Mouse (Mus musculus) erythroblast, embryonic 14.5 days (primary cell): ENCODE measurements around the gene Tnfsf4. TPM values are rescaled to one million over a fixed set of nuclear protein-coding genes. Genes with fewer than 3 reads are reported as not detected.

ENCODE experiments used
- H3K27me3 ChIP-seq: 2 replicates; pipeline ENCODE4 v1.6.1; 2012; ENCODE audit warnings: inconsistent platforms; ENCODE audit not compliant: control insufficient read depth
- H3K36me3 ChIP-seq: 2 replicates; pipeline ENCODE4 v1.6.1; 2012; ENCODE audit warnings: mild to moderate bottlenecking, inconsistent platforms; ENCODE audit not compliant: control insufficient read depth
- H3K4me1 ChIP-seq: 2 replicates; pipeline ENCODE4 v1.6.1; 2012; ENCODE audit warnings: inconsistent platforms; ENCODE audit not compliant: control insufficient read depth
- H3K4me3 ChIP-seq: replicated peaks from 2 replicates; pipeline ENCODE3; 2012; ENCODE audit warnings: moderate library complexity, mild to moderate bottlenecking, inconsistent platforms
- H3K9me3 ChIP-seq: 2 replicates; pipeline ENCODE4 v1.6.1; 2012; ENCODE audit warnings: low read length, inconsistent platforms, mixed read lengths; ENCODE audit not compliant: control insufficient read depth
- GATA1 ChIP-seq: IDR thresholded peaks from 2 replicates; pipeline ENCODE4 v1.6.1; 2012; ENCODE audit warnings: low read length, inconsistent platforms, mixed read lengths
- TAL1 ChIP-seq: IDR thresholded peaks from 3 replicates; pipeline ENCODE4 v1.6.1; 2012; ENCODE audit warnings: low read length, inconsistent platforms, mixed read lengths
- polyA plus RNA-seq: library from polyadenylated mRNA; stranded (reverse); fragments of >175 nt; gene quantifications from 2 replicates; pipeline ENCODE4 v1.2.3, GENCODE M21; 2012

The Tnfsf4 gene
- polyA plus RNA-seq, 1 experiment, result not detected

GRCm38 (mm10) chr1:161436503-161436902, 41.3 kb downstream of the Tnfsf4 start:
- no peaks in the 10 kb centered on the region for H3K9me3 ChIP-seq
- no peak for TF ChIP-seq GATA1
- no peak for TF ChIP-seq TAL1

GRCm38 (mm10) chr1:161444858-161445257, 49.6 kb downstream of the Tnfsf4 start:
- H3K4me3 ChIP-seq, result no peak overlapping the region
- no peaks in the 10 kb centered on the region for H3K27me3 ChIP-seq
- no peak for TF ChIP-seq GATA1
- no peak for TF ChIP-seq TAL1

More at GRCm38 (mm10) chr1:161436503-161436902, 41.3 kb downstream of the Tnfsf4 start:
- no peak overlapping the region for H3K4me3 ChIP-seq
- H3K27me3 ChIP-seq, result no peaks in the 10 kb centered on the region
- no peaks in the 10 kb centered on the region for H3K36me3 ChIP-seq
- no peaks in the 10 kb centered on the region for H3K4me1 ChIP-seq

GRCm38 (mm10) chr1:161451683-161452245, 56.6 kb downstream of the Tnfsf4 start:
- H3K9me3 ChIP-seq, result no peaks in the 10 kb centered on the region
- TF ChIP-seq TAL1 (no peak), GATA1 (no peak)

More at GRCm38 (mm10) chr1:161444858-161445257, 49.6 kb downstream of the Tnfsf4 start:
- Histone ChIP-seq H3K9me3 (no peaks in the 10 kb centered on the region), H3K36me3 (no peaks in the 10 kb centered on the region), H3K4me1 (no peaks in the 10 kb centered on the region)

DNA sequence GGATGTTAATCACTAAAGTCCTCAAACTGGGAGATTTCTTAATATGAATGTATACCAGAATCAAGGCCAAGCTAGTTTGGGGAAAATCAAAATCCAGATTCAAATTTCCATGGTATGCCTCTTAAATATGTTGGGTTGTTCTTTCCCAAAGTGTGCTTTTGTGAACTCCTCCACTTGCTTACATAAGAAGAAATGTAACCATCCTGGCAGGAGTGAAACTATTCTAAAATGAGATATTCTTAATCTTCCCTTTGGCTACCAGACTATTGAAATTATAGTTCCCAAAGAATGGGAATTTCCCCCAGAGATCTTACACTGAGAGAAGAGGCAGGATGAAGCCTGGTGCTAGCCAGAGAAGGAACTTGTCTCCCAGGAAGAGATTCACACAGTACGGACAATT, 57.0 kb downstream of the Tnfsf4 start:
- H3K9me3 ChIP-seq, result no peaks in the 10 kb centered on the region
- TF ChIP-seq GATA1 (no peak), TAL1 (no peak)
- H3K4me3 ChIP-seq, result no peak overlapping the region
- H3K4me1 ChIP-seq, result no peaks in the 10 kb centered on the region
- H3K36me3 ChIP-seq, result no peaks in the 10 kb centered on the region
- no peaks in the 10 kb centered on the region for H3K27me3 ChIP-seq

More at GRCm38 (mm10) chr1:161451683-161452245, 56.6 kb downstream of the Tnfsf4 start:
- H3K4me3 ChIP-seq, result no peak overlapping the region
- H3K4me1 ChIP-seq, result no peaks in the 10 kb centered on the region
- H3K36me3 ChIP-seq, result no peaks in the 10 kb centered on the region
- H3K27me3 ChIP-seq, result no peaks in the 10 kb centered on the region

DNA sequence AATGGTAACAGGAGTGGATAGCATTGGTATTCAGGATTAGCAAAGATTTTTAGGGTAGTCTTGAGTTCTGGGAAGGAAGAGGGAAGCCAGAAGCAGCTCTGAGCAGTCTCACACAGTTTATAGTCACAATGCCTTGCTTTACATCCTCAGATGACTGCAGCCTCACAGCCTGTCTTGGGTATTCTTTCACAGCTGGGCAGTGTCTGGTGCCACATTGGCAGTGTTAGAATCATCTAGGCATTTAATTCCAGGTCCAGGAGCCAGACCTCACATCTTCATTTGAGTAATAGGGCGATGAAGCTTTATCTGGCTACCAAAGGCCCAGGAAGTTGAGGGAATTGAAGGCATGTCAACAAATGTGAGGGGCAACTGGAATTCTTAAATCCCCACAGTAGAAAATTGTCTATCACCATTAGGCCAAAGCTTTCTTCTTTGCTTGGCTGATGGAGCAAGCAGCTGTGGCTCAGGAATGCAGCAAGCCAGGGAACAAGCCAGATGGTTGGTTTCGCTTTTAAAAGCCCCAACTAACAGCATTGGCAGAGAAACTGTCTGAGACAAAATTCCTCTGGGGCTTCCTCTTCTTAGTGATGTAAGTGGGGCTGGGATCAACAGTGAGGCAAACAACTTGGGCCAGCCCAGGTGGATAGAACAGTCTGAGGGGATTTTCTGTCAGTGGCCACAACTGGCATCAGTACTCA, 68.3 kb downstream of the Tnfsf4 start:
- H3K9me3 ChIP-seq, result no peaks in the 10 kb centered on the region
- H3K27me3 ChIP-seq, result no peaks in the 10 kb centered on the region
- no peaks in the 10 kb centered on the region for H3K36me3 ChIP-seq
- no peak overlapping the region for H3K4me3 ChIP-seq
- no peak for TF ChIP-seq TAL1
- no peak for TF ChIP-seq GATA1
- H3K4me1 ChIP-seq, result no peaks in the 10 kb centered on the region

Other genes with a start within 250 kb of the Tnfsf4 start
- gene Tex50, start 236.1 kb upstream of the Tnfsf4 start, polyA plus RNA-seq, result not detected in 2 replicates
- 1.5 and 1.8 TPM in 2 replicates for gene Prdx6, start 144.2 kb upstream of the Tnfsf4 start, polyA plus RNA-seq
- gene Tnfsf18, start 99.2 kb downstream of the Tnfsf4 start, polyA plus RNA-seq, result not detected in 2 replicates